Mouse (Mus musculus) frontal cortex, postnatal 14 days (tissue): ENCODE measurements around the gene Dgkh.
"Not testable (repeated sequence)": the region's sequence is repeated elsewhere in the genome, so short reads cannot be mapped to it uniquely, and the experiment has no call there.

Source experiments
- DNase-seq, 2 experiments: peaks; one replicate each; pipeline ENCODE4 v3.0.0; 2022; ENCODE audit warnings: low spot score in 2 of 2

Gene Dgkh

DNA sequence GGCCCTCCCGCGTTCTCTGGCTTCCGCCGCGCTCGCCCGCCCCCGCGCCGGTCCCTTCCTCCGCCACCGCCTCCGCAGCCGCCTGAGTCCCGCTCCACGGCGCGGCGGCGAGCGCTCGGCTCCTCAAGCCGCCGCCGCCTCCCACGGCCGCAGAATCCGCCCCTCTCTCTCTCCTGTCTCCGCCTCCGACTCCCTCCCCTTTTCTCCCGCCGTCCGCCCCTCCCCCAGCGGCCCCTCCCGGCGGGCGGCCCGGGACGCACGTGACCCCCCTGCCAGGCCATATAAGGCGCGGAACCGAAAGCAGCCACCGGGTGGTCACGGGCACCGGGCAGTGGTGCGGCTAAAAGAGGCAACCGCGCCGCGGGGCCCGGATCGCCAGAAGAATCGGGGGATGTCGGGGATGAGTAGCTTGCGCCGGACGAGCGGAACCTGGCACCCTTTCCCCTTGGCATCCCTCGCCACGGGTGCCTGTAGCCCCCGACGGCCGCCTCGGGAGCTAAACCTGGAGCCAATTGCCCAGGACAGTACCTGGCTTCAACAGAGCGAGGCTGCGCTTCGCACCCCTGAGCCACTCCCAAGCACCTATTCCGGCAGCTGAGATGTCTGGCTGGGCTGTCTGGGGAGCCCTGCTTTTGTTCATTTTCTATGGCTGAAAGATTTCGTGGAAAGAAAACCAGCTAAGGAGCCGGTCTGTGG lies at the start of gene Dgkh:
Dgkh (minus strand) TSS at position 160 of the 696 bp plus-strand sequence.
- DNase-seq = peak; percentile 83

- DNase-seq = no peak
Observed at GRCm38 (mm10) chr14:78777215-78777614, 44.6 kb upstream of the Dgkh start.

DNA sequence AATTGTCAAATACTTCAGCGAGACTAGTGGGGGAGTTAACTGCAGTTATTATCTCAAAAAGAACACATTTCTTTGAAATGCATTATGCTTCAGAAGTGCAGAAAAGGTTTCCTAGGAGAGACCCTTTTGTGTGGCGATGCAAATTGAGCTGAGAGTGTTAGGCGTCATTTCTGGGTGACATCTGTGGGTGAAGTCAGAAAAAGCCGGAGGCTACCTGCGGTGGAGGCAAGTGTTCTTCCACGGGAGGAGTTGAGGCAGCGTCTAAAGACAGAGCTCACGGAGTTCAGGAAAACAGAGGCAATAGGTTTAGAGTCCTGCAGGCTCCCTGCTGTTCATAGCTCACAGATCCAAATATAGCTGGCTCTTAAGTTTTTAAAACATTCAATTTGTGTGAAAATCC lies 44.1 kb upstream of the Dgkh start:
- DNase-seq = no peak

DNA sequence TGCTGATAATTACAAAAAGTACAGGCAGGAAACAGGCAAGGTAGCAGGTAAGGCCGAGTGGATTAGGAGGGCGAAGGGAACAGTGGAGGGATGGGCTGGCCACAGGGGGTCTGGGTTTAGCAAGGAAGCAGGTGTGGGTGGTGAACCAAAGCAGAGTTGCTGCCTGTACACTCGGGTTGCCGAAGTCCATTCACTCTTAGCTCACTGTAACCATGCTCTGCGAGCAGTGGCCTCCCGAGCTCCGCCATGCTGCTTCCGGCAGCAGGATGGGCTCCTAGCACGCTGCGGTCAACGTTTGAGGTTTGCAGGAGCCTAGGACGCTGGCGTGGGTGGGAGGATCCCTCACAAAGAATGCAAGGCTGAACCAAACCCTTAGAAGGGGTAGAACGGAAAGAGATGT lies 43.1 kb upstream of the Dgkh start:
- no peak for DNase-seq

- no peak for DNase-seq
Observed at GRCm38 (mm10) chr14:78775226-78775625, 42.6 kb upstream of the Dgkh start.

- DNase-seq = no peak
Observed at GRCm38 (mm10) chr14:78770457-78770856, 37.9 kb upstream of the Dgkh start.

DNA sequence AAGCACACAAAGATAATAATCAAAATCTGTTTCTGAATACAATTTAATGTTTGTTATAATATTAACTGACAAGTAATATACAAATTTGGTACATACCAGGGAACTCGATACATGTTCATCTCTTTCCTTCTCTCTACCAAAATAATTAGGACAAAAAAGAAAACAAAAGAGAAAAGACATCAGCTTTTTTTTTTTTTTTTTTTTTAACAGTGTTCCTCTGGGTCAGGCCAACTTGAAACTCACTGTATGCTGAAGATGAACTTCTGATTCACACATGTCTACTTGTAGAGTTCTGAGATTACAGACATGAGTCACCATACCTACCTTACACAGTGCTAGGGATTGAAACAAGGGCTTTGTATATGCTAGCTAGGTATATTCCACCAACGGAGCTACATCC lies 28.5 kb upstream of the Dgkh start:
- DNase-seq = no peak

- DNase-seq = no peak
Observed at GRCm38 (mm10) chr14:78759491-78759890, 26.9 kb upstream of the Dgkh start.

- DNase-seq = no peak
Observed at GRCm38 (mm10) chr14:78755316-78755715, 22.7 kb upstream of the Dgkh start.

GRCm38 (mm10) chr14:78748692-78749091 lies 16.1 kb upstream of the Dgkh start:
- no peak for DNase-seq

GRCm38 (mm10) chr14:78747969-78748651 lies 15.5 kb upstream of the Dgkh start:
- no peak for DNase-seq

- no peak for DNase-seq
Observed at GRCm38 (mm10) chr14:78747454-78747853, 14.9 kb upstream of the Dgkh start.

DNA sequence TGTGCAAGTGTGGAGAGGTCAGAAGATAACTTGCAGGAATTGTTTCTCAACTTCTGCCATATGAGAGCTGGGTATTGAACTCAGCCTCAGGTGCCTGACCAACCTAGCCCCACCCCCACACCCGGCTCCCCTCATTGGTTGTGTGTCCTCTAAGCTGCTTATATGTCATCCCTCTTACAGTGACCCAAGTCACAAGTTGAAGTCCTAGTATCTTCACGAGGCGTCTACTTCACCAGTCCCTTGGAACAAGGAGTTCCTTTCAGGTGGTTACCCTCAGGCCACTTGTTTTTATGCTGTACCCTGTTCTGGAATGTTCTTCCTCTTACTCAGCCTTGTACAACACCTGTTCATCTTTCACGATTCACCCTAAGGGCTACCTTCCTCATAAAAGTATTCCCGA lies 2.0 kb upstream of the Dgkh start:
- no peak for DNase-seq

- DNase-seq = not testable (repeated sequence)
Observed at GRCm38 (mm10) chr14:78734203-78734602, 1.6 kb upstream of the Dgkh start.

DNA sequence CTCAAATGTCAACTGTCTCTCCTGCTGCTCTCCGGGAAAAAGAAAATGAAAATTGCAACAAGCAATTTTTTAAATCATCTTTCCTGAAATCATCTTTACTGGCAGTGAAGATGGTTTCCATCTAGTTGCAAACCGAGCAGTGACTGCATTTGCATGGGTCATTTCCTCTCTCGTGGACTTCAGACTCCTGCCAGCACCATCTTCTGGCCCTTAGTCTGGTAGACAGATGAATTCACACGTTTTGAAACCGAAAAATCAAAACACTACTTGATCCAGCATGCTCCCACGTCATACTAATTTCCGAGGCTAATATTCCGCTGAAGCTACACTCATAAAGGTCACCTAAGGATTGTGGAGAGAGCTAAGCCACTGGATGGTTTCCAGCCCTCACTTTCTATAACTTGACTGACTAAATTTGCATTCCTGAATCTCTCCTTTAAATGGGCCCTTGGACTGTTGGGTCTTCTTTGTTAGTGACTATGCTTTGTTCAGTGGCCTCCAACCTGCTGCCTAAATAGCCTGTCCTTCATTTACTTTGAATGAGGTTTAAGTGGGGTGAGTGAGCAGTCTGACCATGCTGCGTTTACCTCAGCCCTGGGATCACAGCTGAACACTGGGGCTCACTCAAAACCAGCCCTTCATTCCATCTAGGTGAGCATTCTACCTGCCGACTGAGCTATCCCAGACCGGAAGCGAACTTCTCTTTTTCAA lies 945 bp upstream of the Dgkh start:
- no peak for DNase-seq

- no peak for DNase-seq
Observed at GRCm38 (mm10) chr14:78731852-78732616, 542 bp downstream of the Dgkh start.

DNA sequence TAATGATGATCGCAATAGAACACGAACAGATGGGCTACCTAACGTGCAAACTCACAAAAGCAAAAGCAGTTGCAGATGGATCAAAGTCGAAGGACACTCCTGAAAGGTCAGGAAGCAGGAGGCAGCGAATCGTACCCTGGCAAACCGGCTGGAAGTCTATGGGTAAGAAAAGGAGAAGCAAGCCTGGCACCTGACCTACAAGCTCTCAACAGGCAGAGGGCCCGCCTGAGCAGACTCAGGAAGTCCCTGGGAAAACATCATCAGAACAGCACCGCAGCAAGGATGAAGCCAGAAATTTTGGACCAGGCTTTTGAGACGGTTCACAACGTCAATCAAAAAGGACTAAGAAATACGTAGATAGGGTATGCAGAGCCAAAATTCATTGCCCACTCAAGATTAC lies 1.3 kb downstream of the Dgkh start:
- peak in 1 of 2 experiments; percentile 40 for DNase-seq

GRCm38 (mm10) chr14:78725976-78726375 lies 6.6 kb downstream of the Dgkh start:
- no peak for DNase-seq

GRCm38 (mm10) chr14:78725307-78725956 lies 7.1 kb downstream of the Dgkh start:
- no peak for DNase-seq

- peak; percentile 33 to 35 for DNase-seq
Observed at GRCm38 (mm10) chr14:78724414-78725306, 7.9 kb downstream of the Dgkh start.
